Mouse (Mus musculus) small intestine, adult 2 months (tissue): ENCODE results near the gene Eef1akmt1.

Experiments used
- CTCF ChIP-seq: fragments of 200-500 bp; IDR thresholded peaks from 2 replicates; pipeline ENCODE4 v1.5.1; 2012; ENCODE audit warnings: low read depth, mild to moderate bottlenecking, control low read depth, inconsistent platforms, low read length, moderate library complexity, mixed read lengths; ENCODE audit not compliant: insufficient replicate concordance, insufficient read length; ENCODE audit errors: extremely low read depth
- POLR2A ChIP-seq: fragments of 200-500 bp; IDR thresholded peaks from 2 replicates; pipeline ENCODE4 v1.6.1; 2012; ENCODE audit warnings: low read depth, mild to moderate bottlenecking, control low read depth, inconsistent platforms, low read length, moderate library complexity

GRCm38 (mm10) chr14:57517001-57517400 is 54.4 kb downstream of the Eef1akmt1 start:
- TF ChIP-seq CTCF (no peak), POLR2A (no peak)
